Mouse (Mus musculus) frontal cortex, postnatal 14 days (tissue): ENCODE measurements around the gene Spats2l.
A peak's percentile ranks its signal among the peaks of the same experiment; 100 is the strongest.

Source experiments
- DNase-seq, 2 experiments: peaks; one replicate each; pipeline ENCODE4 v3.0.0; 2022; ENCODE audit warnings: low spot score in 2 of 2

The Spats2l gene

GRCm38 (mm10) chr1:57969327-57970271, 195.6 kb downstream of the Spats2l start:
- peak; percentile 90 to 94 for DNase-seq

GRCm38 (mm10) chr1:57971588-57971987, 197.6 kb downstream of the Spats2l start:
- no peak for DNase-seq

GRCm38 (mm10) chr1:57976860-57977259, 202.9 kb downstream of the Spats2l start:
- no peak for DNase-seq

- DNase-seq, result no peak
Measured at GRCm38 (mm10) chr1:57989052-57989600, 215.2 kb downstream of the Spats2l start.

- DNase-seq, result no peak
Measured at GRCm38 (mm10) chr1:57991277-57991676, 217.3 kb downstream of the Spats2l start.

GRCm38 (mm10) chr1:57995432-57996132, 221.6 kb downstream of the Spats2l start, which contains the start of gene Sgo2a:
Sgo2a (plus strand) TSS chr1:57995971.
- DNase-seq, result peak; percentile 78 to 83

GRCm38 (mm10) chr1:57996133-57996615, 222.2 kb downstream of the Spats2l start:
- no peak for DNase-seq
